Mouse (Mus musculus) spleen, adult 10 weeks (tissue): ENCODE data around the gene Ptp4a2. TPM values are rescaled to one million over a fixed set of nuclear protein-coding genes. Genes with fewer than 3 reads are reported as not detected.

ENCODE experiments used
- polyA plus RNA-seq: library from polyadenylated mRNA; stranded (reverse); fragments of 350-450 nt; fragmentation: Illumina TruSeq; extraction: RNeasy Lipid Tissue Mini Kit (QIAGEN cat#74804); gene quantifications from one replicate; pipeline ENCODE4 v1.2.3, GENCODE M21; 2015; ENCODE audit warnings: low replicate concordance; ENCODE audit not compliant: insufficient read depth

The Ptp4a2 gene
- polyA plus RNA-seq, result 613 TPM

GRCm38 (mm10) chr4:129810798-129811604, at the start of gene Ptp4a2:
Ptp4a2 (plus strand) TSS chr4:129811219.

Other genes starting within 250 kb of the Ptp4a2 start
- gene Lck, start 237.6 kb upstream of the Ptp4a2 start, polyA plus RNA-seq, result 95.5 TPM
- gene Fam167b, start 232.7 kb upstream of the Ptp4a2 start, polyA plus RNA-seq, result 10.3 TPM
- gene Eif3i, start 210.6 kb upstream of the Ptp4a2 start, polyA plus RNA-seq, result 119 TPM
- 211 TPM for gene Tmem234, start 210.6 kb upstream of the Ptp4a2 start, polyA plus RNA-seq
- gene Dcdc2b, start 197.0 kb upstream of the Ptp4a2 start, polyA plus RNA-seq, result 1.8 TPM
- gene Iqcc, start 192.1 kb upstream of the Ptp4a2 start, polyA plus RNA-seq, result 26.7 TPM
- gene Ccdc28b, start 187.3 kb upstream of the Ptp4a2 start, polyA plus RNA-seq, result 29.6 TPM
- 29.1 TPM for gene Txlna, start 170.2 kb upstream of the Ptp4a2 start, polyA plus RNA-seq
- gene Kpna6, start 138.5 kb upstream of the Ptp4a2 start, polyA plus RNA-seq, result 34.8 TPM
- gene Tmem39b, start 114.4 kb upstream of the Ptp4a2 start, polyA plus RNA-seq, result 7.3 TPM
- gene Khdrbs1, start 68.9 kb upstream of the Ptp4a2 start, polyA plus RNA-seq, result 141 TPM
- not detected for gene Spocd1, start 118.0 kb downstream of the Ptp4a2 start, polyA plus RNA-seq
- 0.79 TPM for gene Adgrb2, start 173.7 kb downstream of the Ptp4a2 start, polyA plus RNA-seq
- gene Col16a1, start 236.6 kb downstream of the Ptp4a2 start, polyA plus RNA-seq, result 4.1 TPM